Mouse (Mus musculus) testis, adult 2 months (tissue): ENCODE results near the gene Cacng5. TPM values are rescaled to one million over a fixed set of nuclear protein-coding genes. Genes with fewer than 3 reads are reported as not detected.

ENCODE experiments used
- H3K27ac ChIP-seq: fragments of 200-500 bp; 2 replicates; pipeline ENCODE4 v1.5.1; 2012; ENCODE audit warnings: low read depth, low read length; ENCODE audit not compliant: control insufficient read depth, insufficient read depth
- H3K27me3 ChIP-seq: fragments of 200-500 bp; 2 replicates; pipeline ENCODE4 v1.6.1; 2012; ENCODE audit warnings: mild to moderate bottlenecking, low read length, moderate library complexity; ENCODE audit not compliant: control insufficient read depth, insufficient read depth
- H3K36me3 ChIP-seq: fragments of 200-500 bp; 2 replicates; pipeline ENCODE4 v1.6.1; 2012; ENCODE audit warnings: mild to moderate bottlenecking, low read length; ENCODE audit not compliant: control insufficient read depth, insufficient read depth
- H3K4me1 ChIP-seq: fragments of 200-500 bp; 2 replicates; pipeline ENCODE4 v1.6.1; 2012; ENCODE audit warnings: low read length; ENCODE audit not compliant: control insufficient read depth, insufficient read depth
- H3K4me3 ChIP-seq: fragments of 200-500 bp; 2 replicates; pipeline ENCODE4 v1.5.1; 2012; ENCODE audit warnings: low read depth, mild to moderate bottlenecking, low read length, moderate library complexity, mixed read lengths; ENCODE audit not compliant: control insufficient read depth
- CTCF ChIP-seq: fragments of 200-500 bp; IDR thresholded peaks from 2 replicates; pipeline ENCODE4 v1.5.1; 2012; ENCODE audit warnings: low read depth, mild to moderate bottlenecking, inconsistent platforms, low read length, moderate library complexity; ENCODE audit not compliant: control insufficient read depth, insufficient read depth, insufficient replicate concordance
- POLR2A ChIP-seq: fragments of 200-500 bp; IDR thresholded peaks from 2 replicates; pipeline ENCODE4 v1.6.1; 2012; ENCODE audit warnings: low read depth, mild to moderate bottlenecking, inconsistent platforms, low read length, moderate library complexity; ENCODE audit not compliant: control insufficient read depth
- polyA plus RNA-seq: library from polyadenylated mRNA; depleted of rRNA; stranded (reverse); fragments of >200 nt; gene quantifications from 2 replicates; pipeline ENCODE4 v1.2.3, GENCODE M21; 2012

Gene Cacng5
- polyA plus RNA-seq, 1 experiment, result 9.2 TPM

GRCm38 (mm10) chr11:107946823-107947222 lies 32.0 kb upstream of the Cacng5 start:
- no peaks in the 10 kb centered on the region for H3K36me3 ChIP-seq
- H3K4me3 ChIP-seq, result no peak overlapping the region
- H3K27me3 ChIP-seq, result no peaks in the 10 kb centered on the region
- no peak overlapping the region for H3K27ac ChIP-seq
- no peaks in the 10 kb centered on the region for H3K4me1 ChIP-seq
- TF ChIP-seq POLR2A (no peak), CTCF (no peak)

- H3K4me1 ChIP-seq, result no peaks in the 10 kb centered on the region
- TF ChIP-seq CTCF, result no peak
- no peak for TF ChIP-seq POLR2A
- no peak overlapping the region for H3K4me3 ChIP-seq
- H3K27ac ChIP-seq, result no peak overlapping the region
- H3K27me3 ChIP-seq, result no peaks in the 10 kb centered on the region
- no peaks in the 10 kb centered on the region for H3K36me3 ChIP-seq
These were observed 22.1 kb upstream of the Cacng5 start for GRCm38 (mm10) chr11:107936929-107937328.

- H3K27ac ChIP-seq, result no peak overlapping the region
- peaks cover 2% of the 10 kb centered on the region; the same call in 1 of the 2 replicates for H3K4me1 ChIP-seq
- no peak overlapping the region for H3K4me3 ChIP-seq
- TF ChIP-seq CTCF (no peak), POLR2A (no peak)
- H3K27me3 ChIP-seq, result no peaks in the 10 kb centered on the region
- H3K36me3 ChIP-seq, result no peaks in the 10 kb centered on the region
These were observed 16.9 kb upstream of the Cacng5 start for GRCm38 (mm10) chr11:107931721-107932120.

GRCm38 (mm10) chr11:107931288-107931687 lies 16.4 kb upstream of the Cacng5 start:
- Histone ChIP-seq H3K27me3 (no peaks in the 10 kb centered on the region), H3K36me3 (no peaks in the 10 kb centered on the region), H3K4me3 (peak overlapping the region; percentile 53), H3K27ac (no peak overlapping the region), H3K4me1 (peaks cover 2% of the 10 kb centered on the region; the same call in 1 of the 2 replicates)
- TF ChIP-seq POLR2A, result no peak
- no peak for TF ChIP-seq CTCF

GRCm38 (mm10) chr11:107929712-107930111 lies 14.9 kb upstream of the Cacng5 start:
- H3K27me3 ChIP-seq, result no peaks in the 10 kb centered on the region
- H3K4me1 ChIP-seq, result peaks cover 2% of the 10 kb centered on the region; the same call in 1 of the 2 replicates
- no peak for TF ChIP-seq POLR2A
- TF ChIP-seq CTCF, result no peak
- H3K36me3 ChIP-seq, result no peaks in the 10 kb centered on the region
- no peak overlapping the region for H3K27ac ChIP-seq
- no peak overlapping the region for H3K4me3 ChIP-seq

GRCm38 (mm10) chr11:107919852-107920508 lies 5.1 kb upstream of the Cacng5 start:
- H3K4me3 ChIP-seq, result no peak overlapping the region
- no peaks in the 10 kb centered on the region for H3K27me3 ChIP-seq
- no peaks in the 10 kb centered on the region for H3K36me3 ChIP-seq
- H3K27ac ChIP-seq, result no peak overlapping the region
- no peak for TF ChIP-seq CTCF
- TF ChIP-seq POLR2A, result no peak
- no peaks in the 10 kb centered on the region; the same call in 1 of the 2 replicates for H3K4me1 ChIP-seq

GRCm38 (mm10) chr11:107917721-107918235 lies 2.9 kb upstream of the Cacng5 start:
- H3K4me1 ChIP-seq, result peaks cover 4% of the 10 kb centered on the region
- TF ChIP-seq CTCF (no peak), POLR2A (no peak)
- H3K27ac ChIP-seq, result no peak overlapping the region
- H3K36me3 ChIP-seq, result no peaks in the 10 kb centered on the region
- no peak overlapping the region for H3K4me3 ChIP-seq
- no peaks in the 10 kb centered on the region for H3K27me3 ChIP-seq

- Histone ChIP-seq H3K27ac (no peak overlapping the region), H3K27me3 (no peaks in the 10 kb centered on the region), H3K4me3 (no peak overlapping the region), H3K4me1 (peaks cover 4% of the 10 kb centered on the region), H3K36me3 (no peaks in the 10 kb centered on the region)
- TF ChIP-seq POLR2A (no peak), CTCF (no peak)
These were observed 1.5 kb downstream of the Cacng5 start for GRCm38 (mm10) chr11:107913317-107913716.
